Mouse (Mus musculus) heart, embryonic 11.5 days (tissue): ENCODE data around the gene Itpk1. TPM values are rescaled to one million over a fixed set of nuclear protein-coding genes. Genes with fewer than 3 reads are reported as not detected.

Experiments
- ATAC-seq: fragments of 200-750 bp; cut with Nextera tagmentation; replicated peaks from 2 replicates; pipeline ENCODE4 v1.8.0; 2017; ENCODE audit warnings: moderate library complexity; ENCODE audit not compliant: insufficient number of reproducible peaks, low FRiP score, low TSS enrichment
- H3K27ac ChIP-seq: fragments of 300-500 bp; sonication (generic); 2 replicates; pipeline ENCODE4 v1.5.1; 2014; ENCODE audit warnings: mild to moderate bottlenecking, low read depth, low read length
- H3K27me3 ChIP-seq: fragments of 300-500 bp; sonication (generic); 2 replicates; pipeline ENCODE4 v1.6.1; 2014; ENCODE audit warnings: mild to moderate bottlenecking, low read length, mixed read lengths; ENCODE audit not compliant: control insufficient read depth, insufficient read depth
- H3K36me3 ChIP-seq: fragments of 300-500 bp; sonication (generic); 2 replicates; pipeline ENCODE4 v1.6.1; 2014; ENCODE audit warnings: mild to moderate bottlenecking, low read length, moderate library complexity, mixed read lengths; ENCODE audit not compliant: control insufficient read depth, insufficient read depth
- H3K4me1 ChIP-seq: fragments of 300-500 bp; sonication (generic); 2 replicates; pipeline ENCODE4 v1.6.1; 2014; ENCODE audit warnings: low read length; ENCODE audit not compliant: control insufficient read depth, insufficient read depth
- H3K4me2 ChIP-seq: fragments of 300-500 bp; sonication (generic); 2 replicates; pipeline ENCODE4 v1.6.1; 2014; ENCODE audit warnings: mild to moderate bottlenecking, moderate library complexity
- H3K4me3 ChIP-seq: fragments of 300-500 bp; sonication (generic); 2 replicates; pipeline ENCODE4 v1.5.1; 2014; ENCODE audit warnings: low read depth, low read length
- H3K9ac ChIP-seq: fragments of 300-500 bp; sonication (generic); 2 replicates; pipeline ENCODE4 v1.6.1; 2014; ENCODE audit warnings: mild to moderate bottlenecking, low read depth, low read length, moderate library complexity
- H3K9me3 ChIP-seq: fragments of 300-500 bp; sonication (generic); replicated peaks from 2 replicates; pipeline ENCODE4 v1.6.1; 2016; ENCODE audit warnings: low read length; ENCODE audit not compliant: control insufficient read depth
- WGBS: fragments of 180-500 bp; shearing (Covaris S2); extraction: QIAGEN DNeasy Blood & Tissue Kit; methylation state at CpG from one replicate; pipeline ENCODE4 v1.1.7; 2014; ENCODE audit not compliant: insufficient replicate concordance; 5-methylcytosine and 5-hydroxymethylcytosine counted together
- microRNA counts: library from miRNA; unstranded; fragments of <30 nt; microRNA quantifications from one replicate; lab custom pipeline; 2015
- microRNA-seq: library from miRNA; unstranded; fragments of <30 nt; microRNA quantifications from one replicate; pipeline ENCODE4, GENCODE M21; 2016; ENCODE audit warnings: borderline number of aligned reads
- polyA plus RNA-seq: library from polyadenylated mRNA; unstranded; fragments of >200 nt; fragmentation: Nextera tagmentation; extraction: Ambion mirVana; gene quantifications from 2 replicates; pipeline ENCODE4 v1.2.1, GENCODE M21; 2014

Gene Itpk1
- polyA plus RNA-seq, 1 experiment from 2014 or later = 3.5 TPM

DNA sequence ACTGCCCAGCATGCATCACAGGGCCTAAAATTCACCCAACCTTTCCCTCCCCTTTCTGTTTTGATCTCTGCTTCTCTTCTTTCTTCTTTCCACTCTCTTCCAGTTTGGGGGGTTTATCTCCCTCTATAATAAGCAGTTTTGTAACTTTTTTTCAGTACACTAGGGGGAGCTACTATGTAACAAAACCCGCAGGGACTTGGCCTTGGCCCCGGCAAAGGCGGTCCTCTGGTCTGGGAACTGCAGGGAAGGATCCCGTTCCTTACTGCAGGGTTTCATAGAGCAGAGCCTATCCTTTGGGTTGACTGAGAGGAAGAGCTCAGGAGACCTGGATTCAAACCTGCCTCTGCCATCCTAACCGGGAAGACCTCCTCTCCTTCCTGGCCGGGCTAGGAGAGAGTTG lies 180.0 kb downstream of the Itpk1 start:
- no peak overlapping the region for H3K4me3 ChIP-seq
- H3K27me3 ChIP-seq = 0 out of 2 replicates have a peak, but pooled peaks cover 3% of the 10 kb centered on the region
- no peak overlapping the region for H3K4me2 ChIP-seq
- WGBS = 15% methylated on average over 6 of the region's 6 CpGs
- no peak overlapping the region for H3K9ac ChIP-seq
- no peaks in the 10 kb centered on the region for H3K9me3 ChIP-seq
- no peaks in the 10 kb centered on the region for H3K4me1 ChIP-seq
- H3K36me3 ChIP-seq = no peaks in the 10 kb centered on the region
- ATAC-seq = no peak
- H3K27ac ChIP-seq = no peak overlapping the region

DNA sequence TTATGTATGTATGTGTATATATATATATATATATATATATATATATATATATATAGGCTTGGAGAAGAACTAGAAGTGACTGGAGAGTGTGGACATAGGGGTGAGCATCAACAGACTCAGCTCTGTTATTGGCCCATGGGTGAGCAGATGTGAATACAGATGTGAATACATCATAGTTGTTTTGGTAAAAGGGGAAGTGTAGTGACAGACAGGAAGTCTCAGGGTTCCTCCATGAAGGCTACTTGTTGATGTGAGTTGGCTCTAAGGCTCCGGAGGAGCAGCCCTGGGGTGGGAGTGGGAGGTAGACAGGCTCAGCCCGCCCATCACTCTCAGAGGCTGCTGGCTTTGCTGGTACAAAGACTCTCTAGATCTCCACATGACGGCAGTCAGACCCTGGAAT lies 180.5 kb downstream of the Itpk1 start:
- Histone ChIP-seq H3K4me2 (no peak overlapping the region), H3K9ac (no peak overlapping the region), H3K4me1 (no peaks in the 10 kb centered on the region), H3K36me3 (no peaks in the 10 kb centered on the region), H3K9me3 (no peaks in the 10 kb centered on the region), H3K27me3 (0 out of 2 replicates have a peak, but pooled peaks cover 3% of the 10 kb centered on the region), H3K4me3 (no peak overlapping the region), H3K27ac (no peak overlapping the region)
- ATAC-seq = no peak
- WGBS = 59% methylated on average over 3 of the region's 3 CpGs

DNA sequence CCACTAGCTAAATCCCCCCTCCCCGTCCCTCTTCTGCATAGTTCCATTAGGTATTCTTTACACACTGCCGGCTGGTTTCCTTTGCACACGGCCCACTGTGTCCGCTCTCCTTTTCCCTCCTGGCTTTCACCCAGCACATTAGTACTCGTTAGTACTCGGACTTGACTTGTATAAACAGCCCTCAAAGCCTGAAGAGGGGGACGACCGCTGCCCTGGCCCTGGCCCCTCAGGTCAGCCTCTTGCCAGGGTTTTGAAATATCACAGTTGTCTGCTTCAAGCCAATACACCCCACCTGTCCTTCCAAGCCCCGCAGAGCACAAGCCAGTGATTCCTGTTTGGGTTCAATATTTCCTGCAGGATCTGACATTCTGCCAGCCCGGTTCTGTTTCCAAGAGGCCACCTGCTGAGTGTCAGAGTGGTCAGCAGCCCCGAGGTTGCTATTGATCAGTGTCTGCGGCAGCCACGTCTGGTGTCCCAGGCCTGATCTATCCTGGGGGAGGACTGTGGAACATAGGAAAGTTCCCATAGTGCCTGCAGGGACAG lies 182.9 kb downstream of the Itpk1 start:
- H3K27ac ChIP-seq = no peak overlapping the region
- H3K9ac ChIP-seq = no peak overlapping the region
- H3K9me3 ChIP-seq = no peaks in the 10 kb centered on the region
- no peaks in the 10 kb centered on the region for H3K4me1 ChIP-seq
- H3K27me3 ChIP-seq = 0 out of 2 replicates have a peak, but pooled peaks cover 3% of the 10 kb centered on the region
- ATAC-seq = no peak
- 46% methylated on average over 13 of the region's 13 CpGs for WGBS
- no peak overlapping the region for H3K4me2 ChIP-seq
- no peaks in the 10 kb centered on the region for H3K36me3 ChIP-seq
- no peak overlapping the region for H3K4me3 ChIP-seq

DNA sequence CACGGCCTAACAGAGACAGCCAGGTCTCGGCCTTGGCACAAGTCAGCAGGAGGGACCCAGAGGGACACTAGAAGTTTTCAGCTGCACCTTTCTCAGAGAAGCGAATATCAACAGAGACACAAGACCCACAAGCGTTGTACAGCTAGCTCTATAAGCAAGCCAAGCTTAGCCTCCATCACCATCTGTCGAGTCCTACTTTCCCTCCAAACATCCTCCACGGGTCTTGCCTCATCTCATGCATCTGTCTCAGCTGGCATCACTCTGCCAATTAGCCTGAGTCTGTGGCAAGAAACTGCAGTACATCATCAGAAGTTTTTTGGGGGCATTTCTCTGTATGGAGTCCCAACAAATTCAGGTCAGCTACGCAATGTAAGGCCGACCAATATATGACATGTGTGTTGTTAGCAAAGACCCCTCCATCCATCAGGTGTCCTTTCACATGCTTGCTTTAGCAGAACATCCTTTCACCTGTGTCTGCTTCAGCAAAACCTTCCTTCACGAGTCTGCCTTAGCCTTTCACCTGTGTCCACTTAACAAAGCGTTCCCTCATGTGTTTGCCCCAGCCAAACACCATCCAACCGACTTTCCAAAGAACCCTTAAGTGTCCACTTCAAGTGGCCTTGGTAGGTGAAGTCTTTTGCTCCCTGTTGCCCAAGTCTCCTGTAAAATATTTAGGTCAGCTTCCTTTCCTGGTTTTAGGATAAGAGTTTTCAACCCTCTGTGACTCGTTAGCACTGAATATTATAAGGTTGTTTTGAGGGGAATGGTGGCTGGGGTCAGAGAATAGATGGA lies 184.6 kb downstream of the Itpk1 start:
- Histone ChIP-seq H3K4me3 (no peak overlapping the region), H3K9ac (no peak overlapping the region), H3K36me3 (no peaks in the 10 kb centered on the region), H3K4me1 (no peaks in the 10 kb centered on the region), H3K4me2 (no peak overlapping the region), H3K27ac (no peak overlapping the region), H3K27me3 (no peaks in the 10 kb centered on the region), H3K9me3 (no peaks in the 10 kb centered on the region)
- 77% methylated on average over 12 of the region's 12 CpGs for WGBS
- no peak for ATAC-seq

MicroRNAs within 50 kb of the gene (microRNA counts, 519-probe panel; counts per million panel counts)
- microRNA mmu-miR-1936 (lab: Ali Mortazavi, UCI) = 32.2 counts per million

Small RNA genes within 50 kb of the gene (microRNA-seq; reads per million reads assigned to microRNA genes)
- gene Mir1936 = not detected

Other genes starting within 250 kb of the Itpk1 start
- gene Golga5, start 235.8 kb downstream of the Itpk1 start, polyA plus RNA-seq = 24.9 and 32.8 TPM in 2 replicates
- 0.27 TPM in 1 of 2 replicates, not detected in the other for gene Chga, start 150.0 kb downstream of the Itpk1 start, polyA plus RNA-seq
- 21.1 and 23.7 TPM in 2 replicates for gene Moap1, start 38.7 kb upstream of the Itpk1 start, polyA plus RNA-seq
- 7.4 and 7.9 TPM in 2 replicates for gene Tmem251, start 38.8 kb upstream of the Itpk1 start, polyA plus RNA-seq
- gene Gm28051, start 52.8 kb upstream of the Itpk1 start, polyA plus RNA-seq = not detected in 2 replicates
- gene Gon7, start 52.9 kb upstream of the Itpk1 start, polyA plus RNA-seq = 25.2 and 26.4 TPM in 2 replicates
- 35.8 and 41.8 TPM in 2 replicates for gene Ubr7, start 53.0 kb upstream of the Itpk1 start, polyA plus RNA-seq
- gene Gm20604, start 53.7 kb upstream of the Itpk1 start, polyA plus RNA-seq = 19.3 and 20.5 TPM in 2 replicates
- 14.3 and 15.1 TPM in 2 replicates for gene Btbd7, start 173.5 kb upstream of the Itpk1 start, polyA plus RNA-seq
- gene Cox8c, start 194.4 kb upstream of the Itpk1 start, polyA plus RNA-seq = not detected in 2 replicates
- 0.16 and 0.44 TPM in 2 replicates for gene Unc79, start 243.9 kb upstream of the Itpk1 start, polyA plus RNA-seq